Mouse (Mus musculus) bone marrow macrophage, adult 2 months (primary cell): ENCODE data around the gene Thap7.

Source experiments
- CTCF ChIP-seq: IDR thresholded peaks from 2 replicates; pipeline ENCODE4 v1.5.1; 2012; ENCODE audit warnings: low read depth, mild to moderate bottlenecking, low read length, moderate library complexity
- POLR2A ChIP-seq: IDR thresholded peaks from 2 replicates; pipeline ENCODE4 v1.6.1; 2012; ENCODE audit warnings: mild to moderate bottlenecking, low read depth, low read length, borderline replicate concordance

DNA sequence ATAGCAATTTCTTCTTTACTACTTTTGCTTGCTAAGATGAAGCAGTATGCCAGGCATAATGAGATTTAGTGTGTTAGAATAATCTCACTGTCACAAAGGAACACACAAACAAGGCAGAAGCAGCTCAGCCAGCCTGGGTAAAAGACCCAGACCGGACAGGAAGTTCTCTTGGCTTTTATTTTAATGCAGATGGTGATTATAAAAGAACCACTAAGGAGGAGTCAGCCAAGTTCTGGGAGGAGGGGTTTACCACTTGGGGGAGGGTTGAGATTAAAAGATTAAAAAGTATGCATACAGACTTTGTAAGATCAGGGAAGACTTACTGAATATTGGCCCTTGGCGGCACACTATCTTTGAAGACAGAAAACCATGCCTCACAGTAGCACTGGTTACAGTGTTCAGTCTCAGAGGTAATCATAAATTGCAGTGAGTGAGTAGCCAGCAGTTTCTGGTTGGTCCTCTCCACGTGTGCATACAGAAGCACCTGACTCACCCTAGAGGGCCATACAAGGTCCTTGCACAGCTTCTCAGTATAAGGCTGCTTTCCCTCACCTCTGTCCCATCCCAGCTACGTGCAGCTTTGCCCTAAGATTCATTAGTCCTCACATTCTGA lies 52.5 kb downstream of the Thap7 start:
- TF ChIP-seq CTCF, result no peak
- no peak for TF ChIP-seq POLR2A
